Mouse (Mus musculus): Measurements from ENCODE around the gene Pabpn1l. TPM values are rescaled to one million over a fixed set of nuclear protein-coding genes. Genes with fewer than 3 reads are reported as not detected.
"Not testable (repeated sequence)": the region's sequence is repeated elsewhere in the genome, so short reads cannot be mapped to it uniquely, and the experiment has no call there.

The Pabpn1l gene
- total RNA-seq, 2 experiments from 2014 or later, result not detected

DNA sequence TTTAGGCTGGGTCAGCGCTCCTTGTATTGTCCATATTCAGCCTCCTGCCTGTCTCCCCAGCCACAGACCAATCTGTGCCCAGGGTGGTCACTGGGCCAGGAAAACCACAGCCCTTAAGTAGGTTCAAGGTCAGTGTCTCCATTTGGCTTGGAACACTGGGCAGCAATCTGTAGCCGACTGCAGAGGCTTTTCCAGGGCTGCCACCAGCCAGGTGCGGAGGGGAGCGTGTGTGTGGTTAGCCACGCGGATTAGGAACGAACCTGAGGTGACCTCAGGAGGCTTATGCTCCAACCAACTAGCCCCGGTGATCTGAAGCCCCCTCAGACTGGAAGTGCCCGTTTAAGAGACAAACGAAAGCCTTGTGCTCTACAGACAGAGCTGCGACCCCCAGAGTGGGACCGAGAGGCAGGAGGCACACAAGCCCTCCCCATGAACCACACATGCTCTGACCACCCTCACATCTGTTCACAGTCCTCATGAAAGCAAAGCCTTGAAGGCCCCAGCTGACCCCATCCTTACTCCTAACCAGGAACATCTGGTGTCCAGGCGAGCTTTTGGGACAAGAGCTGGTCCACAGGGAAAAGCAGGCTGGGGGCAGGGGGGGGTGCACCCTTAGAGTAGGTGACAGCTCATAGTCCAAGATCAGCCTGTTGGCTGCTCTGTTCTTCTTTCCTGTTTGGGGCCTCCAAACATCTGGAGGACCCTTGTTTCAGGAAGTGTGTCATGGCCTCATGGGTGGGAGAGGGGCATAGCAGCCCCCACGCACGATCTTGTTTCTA, 25.8 kb upstream of the Pabpn1l start:
- no peak for DNase-seq (ENCODE audit: low spot score in 2 of 2)

DNA sequence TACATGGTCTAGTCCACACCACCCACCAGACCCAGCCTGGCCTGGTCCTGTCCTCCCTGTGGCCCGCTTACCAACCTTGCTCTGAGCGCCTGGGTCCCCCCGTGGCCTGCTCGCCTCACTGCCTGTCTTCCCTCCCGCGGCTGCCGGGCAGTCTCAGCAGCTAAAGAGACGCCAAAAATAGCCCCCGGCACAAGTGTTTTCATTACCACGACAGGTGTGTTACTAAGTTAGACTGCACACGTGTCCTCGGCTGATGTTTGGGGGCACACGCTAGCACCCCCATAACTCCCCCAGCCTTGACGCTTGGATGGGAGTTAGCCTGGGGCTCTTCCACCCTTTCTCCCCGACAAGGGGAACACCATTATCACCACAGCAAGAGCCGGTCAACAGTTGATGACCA, 23.8 kb upstream of the Pabpn1l start:
- no peak for DNase-seq (ENCODE audit: low spot score in 2 of 2)

GRCm38 (mm10) chr8:122644175-122644954, 21.8 kb upstream of the Pabpn1l start:
- no peak for DNase-seq (ENCODE audit: low spot score in 2 of 2)

GRCm38 (mm10) chr8:122642071-122642470, 19.5 kb upstream of the Pabpn1l start:
- peak; percentile 36 to 62 for DNase-seq (ENCODE audit: low spot score in 2 of 2)

- DNase-seq (ENCODE audit: low spot score in 2 of 2), result peak; percentile 84 to 92
These were observed 18.9 kb upstream of the Pabpn1l start for GRCm38 (mm10) chr8:122641406-122641805.

DNA sequence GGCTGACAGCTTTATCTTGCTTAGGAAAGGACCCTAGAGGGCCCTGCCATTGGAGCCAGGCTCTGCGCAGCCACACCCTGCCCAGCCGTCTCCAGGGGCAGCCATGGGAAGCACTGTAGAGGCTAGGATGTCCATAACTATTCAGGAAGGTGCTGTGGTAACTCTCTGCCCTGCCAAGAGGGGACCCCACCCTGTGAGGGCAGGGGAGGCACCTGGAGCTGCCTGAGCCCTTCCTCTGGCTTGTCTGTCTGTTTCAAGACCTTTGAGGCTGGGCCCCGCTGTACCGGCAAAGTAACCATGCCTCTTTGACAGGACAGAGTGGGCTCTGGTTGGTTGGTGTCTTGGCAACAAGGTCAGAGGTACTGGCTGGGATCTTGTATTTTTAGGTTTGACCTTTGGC, 18.3 kb upstream of the Pabpn1l start:
- no peak for DNase-seq (ENCODE audit: low spot score in 2 of 2)

GRCm38 (mm10) chr8:122639521-122640248, 17.1 kb upstream of the Pabpn1l start:
- peak; percentile 31 to 51 for DNase-seq (ENCODE audit: low spot score in 2 of 2)

DNA sequence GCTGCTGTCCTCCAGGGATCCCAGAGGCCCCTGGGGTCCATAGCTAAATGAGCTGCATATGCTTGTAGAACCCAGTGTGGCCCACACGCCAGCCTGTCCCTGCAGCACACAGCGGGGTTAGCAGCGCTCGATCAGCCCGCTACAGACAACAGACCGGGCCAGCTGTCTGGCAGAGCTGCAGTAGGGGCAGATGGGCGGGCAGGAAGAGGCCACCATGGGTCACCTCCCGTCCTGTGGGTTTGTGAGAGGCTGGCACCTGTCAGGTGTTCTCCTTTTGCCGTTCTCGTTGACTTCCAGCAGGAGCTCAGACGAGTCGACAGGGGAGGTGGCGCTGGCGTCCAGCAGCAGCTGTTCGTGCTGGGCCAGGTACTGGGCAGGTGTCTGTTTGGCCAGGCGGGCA, 16.1 kb upstream of the Pabpn1l start:
- no peak for DNase-seq (ENCODE audit: low spot score in 2 of 2)

DNA sequence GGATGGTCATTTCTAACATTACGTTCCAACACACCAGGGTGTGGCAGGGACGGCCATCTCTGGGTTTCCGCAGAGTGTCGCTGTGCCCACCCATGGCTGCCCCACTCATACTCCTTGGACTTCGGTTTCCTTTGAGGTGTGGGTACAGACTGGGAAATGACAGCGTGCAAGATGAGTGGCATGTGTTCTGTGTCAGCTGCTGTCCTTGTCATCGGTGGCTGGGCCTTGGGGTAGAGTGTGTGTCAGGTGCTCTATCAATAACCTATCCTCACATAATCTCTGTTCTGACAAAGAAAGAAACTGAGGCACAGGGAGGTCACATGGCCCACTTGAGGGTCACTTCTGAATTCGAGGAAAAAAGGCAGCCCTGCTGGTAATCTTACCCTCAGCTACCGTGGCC, 14.7 kb upstream of the Pabpn1l start:
- no peak for DNase-seq (ENCODE audit: low spot score in 2 of 2)

DNA sequence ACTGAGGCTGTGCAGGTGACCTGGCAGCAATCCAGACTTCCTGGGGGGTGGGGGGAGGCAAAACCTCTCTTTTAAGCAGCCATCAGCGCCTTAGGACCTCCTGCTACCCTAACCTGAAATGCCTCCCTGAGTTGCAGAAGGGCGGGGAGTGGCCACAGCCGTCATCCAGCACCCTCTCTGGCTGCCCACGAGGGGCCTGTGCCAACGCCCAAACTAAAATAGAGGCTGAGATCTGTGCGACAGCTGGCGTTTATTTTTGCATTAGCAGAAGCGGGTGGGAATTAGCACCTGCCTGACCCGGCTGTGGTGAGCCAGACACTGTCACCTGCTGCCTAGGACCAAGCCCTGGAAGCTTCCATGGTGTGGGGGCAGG, 14.2 kb upstream of the Pabpn1l start:
- no peak for DNase-seq (ENCODE audit: low spot score in 2 of 2)

GRCm38 (mm10) chr8:122635878-122636802, 13.6 kb upstream of the Pabpn1l start:
- DNase-seq (ENCODE audit: low spot score in 2 of 2), result no peak

DNA sequence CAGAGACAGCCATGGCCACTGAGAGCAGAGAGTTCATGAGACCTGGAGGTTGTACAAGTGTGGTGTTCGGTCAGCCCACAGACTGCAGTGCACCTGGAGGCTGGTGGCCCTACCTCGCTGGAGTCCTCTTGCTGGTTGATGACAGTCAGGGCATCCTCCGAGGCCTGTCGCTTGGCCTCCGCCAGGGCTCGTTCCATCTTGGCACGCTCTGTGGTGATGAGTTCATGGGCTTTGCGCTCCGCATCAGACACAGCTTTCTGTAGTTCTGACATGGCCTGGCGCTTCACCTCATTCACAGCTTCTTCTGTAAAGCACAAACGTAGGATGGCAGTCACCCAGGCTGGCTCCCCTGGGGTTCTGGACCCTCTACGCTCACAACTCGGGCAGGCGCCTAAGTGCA, 10.7 kb upstream of the Pabpn1l start:
- no peak for DNase-seq (ENCODE audit: low spot score in 2 of 2)

- DNase-seq (ENCODE audit: low spot score in 2 of 2), result not testable (repeated sequence)
These were observed 9.6 kb upstream of the Pabpn1l start for GRCm38 (mm10) chr8:122632134-122632533.

DNA sequence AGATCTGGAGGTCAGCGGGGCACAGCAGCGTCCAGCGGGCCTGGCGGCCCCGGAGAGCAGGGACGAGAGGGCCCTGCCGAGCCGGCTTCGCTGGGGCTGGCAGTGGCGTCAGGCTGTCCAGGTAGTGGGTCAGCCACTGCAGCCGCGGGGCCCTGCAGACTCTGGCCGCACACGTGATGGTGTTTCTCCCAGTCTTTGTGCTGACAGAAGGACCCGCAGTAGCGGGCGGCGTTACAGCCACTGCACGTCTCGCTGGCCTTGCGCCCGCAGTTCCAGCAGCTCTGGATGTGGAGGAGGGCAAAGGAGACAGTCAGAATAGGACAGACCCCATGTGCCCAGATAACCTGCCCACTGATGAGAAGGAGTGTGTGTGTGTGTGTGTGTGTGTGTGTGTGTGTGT, 8.2 kb upstream of the Pabpn1l start:
- DNase-seq (ENCODE audit: low spot score in 2 of 2), result no peak

GRCm38 (mm10) chr8:122629388-122629787, 6.8 kb upstream of the Pabpn1l start:
- no peak for DNase-seq (ENCODE audit: low spot score in 2 of 2)

DNA sequence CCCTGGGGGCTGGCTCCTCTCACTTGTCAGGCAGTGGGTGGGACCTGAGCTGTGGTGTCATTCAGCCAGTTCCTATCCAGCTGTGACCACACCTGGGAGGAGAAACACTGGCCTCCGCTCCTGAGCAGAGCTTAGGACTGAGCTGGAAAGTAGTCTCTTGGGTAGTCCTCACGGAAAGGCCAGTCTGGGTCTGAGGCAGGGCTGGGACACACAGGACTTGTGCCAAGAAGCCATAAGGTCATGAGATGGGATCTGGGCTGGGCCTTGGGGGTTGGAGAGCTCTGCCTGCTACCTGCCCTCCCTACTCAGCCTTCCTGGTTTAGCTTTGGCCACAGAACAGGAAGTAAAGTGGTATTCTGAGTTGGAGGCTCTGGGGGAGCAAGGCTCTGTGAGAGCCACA, 4.4 kb upstream of the Pabpn1l start:
- no peak for DNase-seq (ENCODE audit: low spot score in 2 of 2)

DNA sequence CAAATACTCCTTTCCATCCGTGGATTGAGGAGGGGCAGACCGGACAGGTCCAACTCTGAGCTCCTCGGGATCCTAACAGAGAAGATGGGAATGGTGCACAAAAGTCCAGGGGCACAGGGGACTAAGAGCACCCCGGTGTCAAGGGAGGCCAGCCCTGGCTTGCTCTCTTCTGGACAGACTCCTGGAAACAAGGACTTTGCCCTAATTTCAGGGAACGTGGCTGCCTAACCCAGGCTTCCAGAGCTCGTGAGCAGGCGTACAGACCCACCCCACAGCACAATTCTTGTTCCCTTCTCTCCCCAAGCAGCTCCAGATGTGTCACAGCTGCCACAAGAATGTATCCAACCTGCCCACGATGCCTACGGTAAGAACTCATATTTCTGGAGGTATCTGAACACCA, 3.3 kb upstream of the Pabpn1l start:
- DNase-seq (ENCODE audit: low spot score in 2 of 2), result no peak

DNA sequence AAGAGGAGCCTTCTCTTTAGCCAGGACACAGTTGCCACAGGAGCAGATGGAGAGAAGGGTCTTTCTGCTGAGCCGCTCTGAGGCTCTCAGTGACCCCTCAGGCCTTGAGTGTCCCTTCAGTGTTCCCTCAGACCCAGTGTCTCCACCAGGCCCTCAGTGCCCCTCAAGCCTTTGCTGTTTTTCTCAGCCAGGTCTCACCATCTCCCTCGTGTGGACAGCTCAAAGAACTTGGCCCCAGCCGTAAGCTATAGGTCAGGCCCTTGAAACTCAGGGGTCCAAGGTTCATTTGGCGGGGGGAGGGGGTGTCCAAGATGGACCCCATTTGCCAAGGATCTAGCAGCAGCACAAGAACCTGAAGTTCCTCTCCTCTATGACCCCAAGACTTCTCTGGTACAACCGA, 2.1 kb upstream of the Pabpn1l start:
- no peak for DNase-seq (ENCODE audit: low spot score in 2 of 2)

DNA sequence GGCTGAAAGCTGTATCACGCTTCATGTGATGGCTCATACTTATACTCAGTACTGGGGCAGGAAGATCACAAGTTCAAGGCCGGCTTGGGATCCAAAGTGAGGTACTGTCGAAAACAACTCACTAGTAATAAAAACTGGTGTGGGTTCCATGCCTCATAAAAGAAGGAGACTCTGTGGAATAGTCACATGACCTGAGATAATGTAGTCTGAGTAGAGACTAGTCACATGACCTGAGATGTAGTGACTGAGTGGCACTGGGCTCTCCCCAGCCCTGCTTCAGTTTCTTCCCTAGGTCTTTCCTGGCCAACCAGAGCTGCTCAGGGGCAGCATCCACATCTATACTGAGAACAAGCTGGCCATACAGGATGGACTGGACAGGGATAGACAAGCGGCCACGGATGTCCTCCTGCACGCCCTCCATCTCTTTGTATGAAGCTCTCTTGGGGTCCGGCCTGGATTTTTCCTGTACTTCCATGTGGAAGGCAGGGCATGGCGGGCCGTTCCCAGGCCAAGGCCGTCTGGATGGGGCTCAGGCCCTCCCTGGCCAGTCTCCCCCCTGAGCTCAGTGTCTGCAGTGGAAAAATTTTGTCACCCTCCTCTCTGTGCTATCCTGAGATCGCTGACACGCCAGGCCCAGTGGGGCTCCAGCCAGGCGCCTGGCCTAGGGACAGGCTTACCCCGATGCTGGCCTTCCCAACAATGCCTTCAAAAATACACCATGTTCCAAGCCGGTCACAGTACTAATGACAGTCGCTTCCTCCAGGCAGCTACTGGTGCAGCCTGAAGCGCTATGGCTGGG, 1.5 kb upstream of the Pabpn1l start:
- DNase-seq (ENCODE audit: low spot score in 2 of 2), result no peak

DNA sequence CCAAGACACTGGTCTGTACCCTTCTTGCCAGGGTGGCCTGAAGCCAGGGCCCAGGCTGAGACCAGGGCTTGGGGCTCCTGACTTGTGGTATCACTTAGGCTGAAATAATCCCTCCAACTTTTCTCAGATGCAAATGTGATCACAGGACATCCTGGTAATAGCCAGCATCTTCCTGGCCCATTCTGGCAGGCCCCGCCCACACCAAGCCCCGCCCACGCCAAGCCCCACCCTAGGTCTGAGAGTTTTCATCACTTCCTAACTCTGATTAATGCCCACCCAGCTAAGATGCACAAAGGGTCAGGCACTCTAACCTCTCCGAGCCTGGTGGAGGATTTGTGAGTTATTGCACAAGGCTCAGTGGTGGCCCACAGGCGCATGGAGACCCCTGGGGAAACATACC, 2.1 kb downstream of the Pabpn1l start:
- DNase-seq (ENCODE audit: low spot score in 2 of 2), result no peak

All from layer of hippocampus, adult 18-20 months (tissue).